Mouse (Mus musculus) spleen, adult 12 weeks (tissue): ENCODE measurements at regions not wholly inside any gene's neighbourhood (a gene's known extent, or its start where the extent isn't known, plus 50 kb on each side); places are given as distances from the start of the nearest gene placed in this dataset.

Source experiments
- DNase-seq: peaks from one replicate; pipeline ENCODE4 v3.0.0; 2022; ENCODE audit warnings: low spot score

DNA sequence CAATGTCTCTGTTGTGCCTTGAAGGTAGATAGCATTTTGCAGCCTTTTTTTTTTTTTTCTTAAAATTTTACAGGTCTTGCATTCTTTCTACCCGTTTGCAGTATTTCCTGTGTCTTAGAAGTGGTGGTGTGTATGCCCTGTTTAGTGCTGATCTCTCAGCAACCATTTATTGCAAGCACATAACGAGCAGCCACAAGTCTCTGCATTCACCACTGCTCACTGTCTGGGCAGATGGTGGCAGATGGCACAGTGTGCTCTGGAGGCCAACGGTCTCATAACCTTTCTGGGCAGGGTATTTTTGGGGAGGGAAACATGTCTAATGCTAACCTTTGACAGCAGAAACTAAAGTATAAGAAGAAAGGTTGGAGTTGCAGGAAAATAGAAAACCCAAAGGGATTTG lies 266.1 kb upstream of the Ptger4 start:
- no peak for DNase-seq

DNA sequence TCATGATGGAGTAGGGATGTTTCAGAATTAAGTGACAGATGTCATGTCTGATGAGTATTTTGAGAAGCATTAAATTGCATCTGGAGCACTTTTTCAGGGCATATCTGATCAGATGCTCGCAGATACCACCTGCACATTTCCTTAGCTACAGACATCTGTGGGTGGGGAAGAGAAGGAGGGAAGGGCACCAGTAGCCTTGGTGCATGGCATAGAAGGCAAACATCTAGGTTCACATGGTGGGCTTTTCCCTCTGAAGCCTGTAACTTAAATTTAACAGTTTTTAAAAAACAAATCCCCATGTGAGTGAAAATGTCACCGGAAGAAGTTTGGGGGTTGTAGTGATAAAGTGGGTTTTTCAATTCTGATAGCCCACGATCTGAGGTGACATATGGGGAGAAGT lies 267.1 kb upstream of the Ptger4 start:
- no peak for DNase-seq

GRCm38 (mm10) chr15:5512546-5512945 lies 268.6 kb upstream of the Ptger4 start:
- DNase-seq: no peak

GRCm38 (mm10) chr15:5513146-5513545 lies 269.2 kb upstream of the Ptger4 start:
- no peak for DNase-seq

DNA sequence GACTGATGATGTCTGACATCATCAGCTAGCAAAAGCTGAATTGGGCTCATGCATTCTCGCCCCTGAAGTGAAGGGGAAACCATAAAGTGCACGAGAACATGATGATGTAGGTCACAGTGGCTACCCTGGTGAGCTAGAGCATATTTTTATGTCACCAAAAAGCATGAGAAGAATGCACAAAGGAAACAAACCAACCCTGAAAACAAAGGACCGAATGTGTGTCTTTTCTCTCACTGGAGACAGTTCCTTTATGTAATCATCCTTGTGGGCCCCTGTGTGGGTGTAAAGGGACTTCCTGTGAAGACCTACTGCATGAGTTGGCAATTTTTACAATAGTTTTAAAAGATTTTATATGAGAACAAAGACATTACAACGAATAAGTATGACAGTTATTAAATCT lies 270.2 kb upstream of the Ptger4 start:
- DNase-seq: no peak

- DNase-seq: no peak
Observed at GRCm38 (mm10) chr15:5517244-5517966, 273.4 kb upstream of the Ptger4 start.

DNA sequence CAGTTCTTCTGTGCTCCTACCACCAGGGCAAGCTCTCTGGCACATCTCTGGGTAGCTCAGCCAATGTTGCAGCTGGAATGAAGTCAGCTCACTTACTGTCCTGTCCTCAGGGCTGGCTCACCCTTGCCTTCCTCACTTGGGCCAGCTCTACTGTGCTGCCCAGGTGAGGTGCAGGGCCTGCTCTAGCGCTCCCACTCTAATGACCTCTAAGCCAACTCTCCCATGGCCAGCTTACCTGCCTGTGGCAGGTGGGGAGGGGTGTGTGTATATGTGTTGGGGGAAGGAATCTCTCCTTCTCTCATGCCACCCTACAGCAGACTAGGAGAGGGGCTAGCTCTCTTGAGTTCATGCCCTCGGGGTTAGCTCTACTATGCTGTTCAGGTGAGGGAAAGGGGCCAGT lies 275.6 kb upstream of the Ptger4 start:
- DNase-seq: no peak

DNA sequence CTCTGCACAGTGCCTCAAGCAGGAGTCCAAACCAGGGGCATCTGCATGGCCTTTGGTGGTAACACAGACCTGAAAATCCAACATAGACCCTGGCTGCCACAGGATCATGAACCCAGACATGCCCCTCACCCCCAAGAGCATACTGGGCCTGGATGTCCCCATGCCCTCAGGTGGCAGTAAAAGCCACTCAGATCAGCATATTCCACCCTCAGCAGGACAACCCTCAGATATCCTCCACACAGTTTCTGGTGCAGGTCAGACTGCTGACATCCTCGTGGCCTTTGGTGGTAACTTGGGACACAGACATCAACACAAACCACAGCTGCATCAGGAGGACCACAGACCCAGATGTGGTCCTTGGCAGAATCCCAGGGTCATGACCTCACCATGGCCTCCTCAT lies 276.0 kb upstream of the Ptger4 start:
- DNase-seq: no peak

DNA sequence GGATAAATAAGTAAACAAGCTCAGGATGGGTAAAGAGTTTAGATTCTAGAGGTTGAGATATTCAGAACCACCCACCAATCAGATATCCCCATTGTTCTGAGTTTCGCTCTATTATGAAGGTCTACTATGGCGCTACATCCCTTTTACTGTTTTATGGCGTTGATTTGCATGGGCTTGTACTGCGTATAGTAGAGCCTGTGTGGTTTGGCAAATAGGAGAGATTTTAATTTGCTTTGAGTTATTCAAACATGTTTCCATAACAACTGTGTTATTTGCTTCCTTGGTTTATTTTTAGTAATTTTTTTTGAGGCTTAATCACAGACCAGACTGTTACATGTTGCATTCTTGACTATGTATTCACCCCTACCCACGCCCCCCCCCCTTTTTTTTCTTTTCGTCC lies 284.6 kb upstream of the Ptger4 start:
- no peak for DNase-seq

GRCm38 (mm10) chr15:5533656-5534055 lies 289.7 kb upstream of the Ptger4 start:
- no peak for DNase-seq

- no peak for DNase-seq
Observed at GRCm38 (mm10) chr15:5537432-5537831, 293.4 kb upstream of the Ptger4 start.

GRCm38 (mm10) chr15:5539301-5539928 lies 295.4 kb upstream of the Ptger4 start:
- no peak for DNase-seq

GRCm38 (mm10) chr15:5554526-5554925 lies 310.5 kb upstream of the Ptger4 start:
- no peak for DNase-seq

DNA sequence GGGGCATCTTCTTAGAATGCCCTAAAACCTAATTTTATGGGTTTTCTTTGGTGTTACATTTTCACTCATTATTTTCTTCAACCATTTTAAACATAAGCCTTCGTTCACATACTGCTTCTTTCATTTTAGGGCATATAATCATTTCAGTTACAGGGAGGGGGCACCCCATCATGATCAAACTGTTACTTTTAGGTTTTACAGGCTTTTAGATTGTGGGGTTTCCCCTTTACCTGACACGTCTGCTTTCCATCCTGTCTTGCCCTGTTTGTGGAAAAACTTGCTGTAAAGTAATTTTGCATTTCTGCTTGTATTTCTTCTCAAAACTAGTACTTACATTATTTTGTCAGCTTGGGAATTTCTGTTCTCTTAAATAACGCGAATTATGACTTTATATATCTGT lies 310.9 kb upstream of the Ptger4 start:
- no peak for DNase-seq

GRCm38 (mm10) chr15:5555381-5556066 lies 311.5 kb upstream of the Ptger4 start:
- DNase-seq: no peak

- DNase-seq: no peak
Observed at GRCm38 (mm10) chr15:5561783-5562182, 317.8 kb upstream of the Ptger4 start.

DNA sequence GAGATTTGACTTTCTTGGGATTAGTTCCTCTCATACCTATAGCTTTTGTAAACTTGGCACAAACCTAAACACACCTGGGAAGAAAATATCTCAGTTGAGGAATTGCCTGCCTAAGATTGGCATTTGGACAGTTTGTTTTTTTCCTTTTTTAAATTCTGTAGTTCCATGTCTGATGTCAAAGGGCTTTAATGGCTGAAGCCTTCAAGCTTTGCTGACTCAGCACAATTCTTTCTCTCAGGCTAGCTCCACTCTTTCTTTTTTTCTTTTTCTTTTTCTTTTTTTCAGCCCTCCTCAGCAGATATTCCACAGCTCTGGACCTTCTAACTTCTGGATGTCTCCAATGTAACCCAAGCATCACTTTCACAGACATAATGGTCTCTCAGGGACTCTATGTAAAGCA lies 330.4 kb upstream of the Ptger4 start:
- DNase-seq: no peak

GRCm38 (mm10) chr15:5579559-5579958 lies 335.6 kb upstream of the Ptger4 start:
- no peak for DNase-seq

DNA sequence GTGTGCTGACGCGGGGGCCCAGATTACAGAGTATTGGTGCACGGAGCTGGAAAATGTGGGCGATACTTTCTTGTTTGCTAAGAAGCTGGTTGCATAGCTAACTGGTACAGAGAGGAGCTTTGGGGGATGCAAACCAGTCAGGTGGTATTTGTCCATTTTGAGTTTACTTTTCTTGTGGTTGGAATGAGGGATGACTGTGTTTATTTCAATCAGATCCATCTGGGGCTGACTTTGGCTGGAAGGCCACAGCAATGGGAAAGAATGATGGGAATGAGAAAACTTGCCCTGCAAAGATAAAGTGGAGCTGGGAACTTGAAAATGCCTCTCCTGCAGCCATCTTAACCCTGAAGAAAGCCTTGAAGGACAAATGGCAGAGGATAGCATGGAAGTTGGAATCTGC lies 336.4 kb upstream of the Ptger4 start:
- DNase-seq: no peak

DNA sequence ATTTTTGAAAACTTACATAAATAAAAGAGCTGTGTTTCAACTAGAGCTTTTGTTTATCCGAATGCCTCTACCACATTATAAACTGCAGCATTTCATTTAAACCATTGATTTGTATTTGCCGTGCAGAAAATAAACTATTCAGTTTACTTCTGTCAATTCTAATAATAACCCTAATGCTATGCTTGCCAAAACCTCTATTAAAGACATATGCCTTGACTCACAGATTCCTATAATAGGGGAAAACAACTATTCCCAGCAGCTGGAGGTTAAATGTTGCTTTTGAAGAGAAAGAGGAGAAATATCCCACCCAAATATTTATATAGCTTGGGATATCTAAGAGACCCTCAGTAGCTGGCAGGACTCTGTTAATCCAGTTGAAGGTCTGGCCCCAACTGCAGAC lies 340.4 kb upstream of the Ptger4 start:
- DNase-seq: no peak

DNA sequence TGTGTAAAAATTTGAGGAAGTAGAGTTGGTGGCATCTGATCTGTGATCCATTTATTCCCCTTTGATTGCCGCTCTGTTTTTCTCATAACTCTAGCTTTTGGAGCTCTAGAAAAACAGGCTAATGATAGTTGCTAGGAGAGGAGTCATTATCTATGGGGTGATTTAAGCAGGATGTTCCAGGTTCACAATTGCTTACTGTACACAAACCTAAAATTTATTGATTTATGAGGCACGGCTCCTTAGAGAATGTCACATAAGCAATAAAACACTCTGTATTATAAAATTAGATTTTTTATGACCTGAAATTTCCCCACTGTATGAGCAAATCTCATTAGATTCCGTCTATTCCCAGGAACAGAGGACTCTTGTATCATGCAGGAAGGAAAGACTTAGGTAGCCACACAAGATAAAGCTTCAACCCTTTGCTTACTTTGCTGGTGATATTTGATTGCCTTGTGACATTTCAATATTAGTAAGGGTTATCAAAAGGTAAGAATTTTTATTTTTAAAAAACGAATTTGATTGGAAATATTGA lies 360.8 kb upstream of the Ptger4 start:
- no peak for DNase-seq

DNA sequence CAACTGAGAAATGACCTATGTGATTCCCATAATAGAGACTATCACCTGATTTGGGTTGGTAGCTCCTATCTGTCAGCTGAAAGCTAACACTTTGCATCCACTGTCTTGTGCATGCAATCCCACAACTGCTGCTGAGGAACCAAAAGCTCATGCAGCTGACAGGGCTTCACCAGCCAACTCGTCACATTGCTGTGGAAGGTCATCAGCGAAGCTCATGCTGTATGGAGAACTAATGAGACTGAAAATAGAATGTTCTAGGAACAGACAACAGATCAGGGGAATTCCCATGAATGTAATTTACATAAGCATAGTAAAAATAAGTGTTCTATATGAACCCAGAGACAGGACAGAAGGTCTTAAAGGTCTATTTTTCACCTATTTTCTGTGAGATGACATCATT lies 363.5 kb upstream of the Ptger4 start:
- DNase-seq: no peak

GRCm38 (mm10) chr15:5623021-5623420 lies 379.0 kb upstream of the Ptger4 start:
- no peak for DNase-seq
